Mouse (Mus musculus): ENCODE measurements around the gene Clcn2. TPM values are rescaled to one million over a fixed set of nuclear protein-coding genes. Genes with fewer than 3 reads are reported as not detected.

Gene Clcn2
- 4.4 TPM for polyA plus RNA-seq (2012; fragmentation: generic; extraction: Trizol)

GRCm38 (mm10) chr16:20717181-20717977, at the start of gene Clcn2, which contains the start of gene Polr2h:
Clcn2 (minus strand) TSS chr16:20717746.
Polr2h (plus strand) TSS chr16:20717665.
- Histone ChIP-seq H3K79me2 (ENCODE audit: control insufficient read depth, insufficient read depth) (peaks cover 3% of the 10 kb centered on the region), H3K4me3 (peak within 1 kb of the TSS; percentile 61), H3K36me3 (ENCODE audit: control insufficient read depth, insufficient read depth) (peaks cover 17% of the 10 kb centered on the region), H3ac (ENCODE audit: control insufficient read depth, insufficient read length) (peak within 1 kb of the TSS; percentile 3), H3K27me3 (ENCODE audit: control insufficient read depth, insufficient read depth, insufficient read length) (no peaks in the 10 kb centered on the region), H3K4me2 (ENCODE audit: low read depth) (peak within 1 kb of the TSS; percentile 98)
- peak; percentile 88 for TF ChIP-seq SRF (IDR thresholded peaks at IDR 0.05; ENCODE audit: control insufficient read depth, insufficient read length, low read depth)
- TF ChIP-seq USF1 (IDR thresholded peaks at IDR 0.05; ENCODE audit: low read depth) = peak; percentile 49
- no peak for TF ChIP-seq CEBPB (IDR thresholded peaks at IDR 0.05; ENCODE audit: insufficient read depth, poor library complexity, severe bottlenecking)
- peak; percentile 85 for TF ChIP-seq POLR2A (IDR thresholded peaks at IDR 0.05; ENCODE audit: insufficient read length, low read depth)
- TF ChIP-seq MYOD1 (IDR thresholded peaks at IDR 0.05; ENCODE audit: control insufficient read depth in 1 of 3, insufficient read length in 2 of 3, low read depth in 2 of 3) = no peak
- TF ChIP-seq MYOG (IDR thresholded peaks at IDR 0.05; ENCODE audit: control insufficient read depth in 1 of 3, insufficient read depth in 1 of 3, insufficient read length in 2 of 3, low read depth in 2 of 3) = peak in 1 of 3 experiments; percentile 5
- no peak for TF ChIP-seq TCF12 (IDR thresholded peaks at IDR 0.05; ENCODE audit: insufficient read depth, poor library complexity, severe bottlenecking)
- TF ChIP-seq POLR2AphosphoS2 (IDR thresholded peaks at IDR 0.05; ENCODE audit: insufficient read length, low read depth) = peak; percentile 93
- no peak for TF ChIP-seq TCF3 (IDR thresholded peaks at IDR 0.05; ENCODE audit: insufficient read length, low read depth)

DNA sequence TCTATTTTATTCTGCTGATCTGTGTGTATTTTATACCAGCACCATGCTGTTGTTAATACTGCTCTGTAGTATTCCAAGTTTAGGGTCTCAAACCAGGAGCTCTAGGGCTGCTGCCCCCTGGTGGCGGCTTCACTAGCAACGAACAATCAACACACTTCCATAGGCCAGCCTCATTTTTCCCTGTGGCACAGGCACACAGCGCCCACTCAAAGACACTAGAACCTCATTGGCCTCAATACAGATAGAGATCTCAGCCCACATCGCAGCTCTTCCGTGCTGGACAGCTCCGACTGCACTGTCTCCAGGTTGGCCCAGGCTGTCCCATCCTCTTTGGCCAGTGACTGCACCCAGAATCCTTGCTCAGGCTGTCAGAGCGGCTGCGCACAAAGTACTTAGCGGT, 47.7 kb upstream of the Clcn2 start:
- no peaks in the 10 kb centered on the region for H3K79me2 ChIP-seq (ENCODE audit: control insufficient read depth, insufficient read depth)

GRCm38 (mm10) chr16:20761681-20762080, 44.1 kb upstream of the Clcn2 start:
- Histone ChIP-seq H3K79me2 (ENCODE audit: control insufficient read depth, insufficient read depth) (no peaks in the 10 kb centered on the region), H3K4me2 (ENCODE audit: low read depth) (no peak overlapping the region), H3K27me3 (ENCODE audit: control insufficient read depth, insufficient read depth, insufficient read length) (peaks cover 4% of the 10 kb centered on the region), H3K36me3 (ENCODE audit: control insufficient read depth, insufficient read depth) (no peaks in the 10 kb centered on the region), H3K4me3 (no peak overlapping the region), H3ac (ENCODE audit: control insufficient read depth, insufficient read length) (no peak overlapping the region)
- TF ChIP-seq POLR2AphosphoS2 (IDR thresholded peaks at IDR 0.05; ENCODE audit: insufficient read length, low read depth) = no peak
- no peak for TF ChIP-seq REST (IDR thresholded peaks at IDR 0.05; ENCODE audit: insufficient read depth, insufficient read length)
- TF ChIP-seq CEBPB (IDR thresholded peaks at IDR 0.05; ENCODE audit: insufficient read depth, poor library complexity, severe bottlenecking) = no peak
- TF ChIP-seq TCF3 (IDR thresholded peaks at IDR 0.05; ENCODE audit: insufficient read length, low read depth) = no peak
- TF ChIP-seq MYOD1 (IDR thresholded peaks at IDR 0.05; ENCODE audit: control insufficient read depth in 1 of 3, insufficient read length in 2 of 3, low read depth in 2 of 3) = no peak
- no peak for TF ChIP-seq POLR2A (IDR thresholded peaks at IDR 0.05; ENCODE audit: insufficient read length, low read depth)
- no peak for TF ChIP-seq E2F4 (IDR thresholded peaks at IDR 0.05; ENCODE audit: insufficient read depth)
- TF ChIP-seq SRF (IDR thresholded peaks at IDR 0.05; ENCODE audit: control insufficient read depth, insufficient read length, low read depth) = no peak
- TF ChIP-seq USF1 (IDR thresholded peaks at IDR 0.05; ENCODE audit: low read depth) = no peak
- no peak for TF ChIP-seq TCF12 (IDR thresholded peaks at IDR 0.05; ENCODE audit: insufficient read depth, poor library complexity, severe bottlenecking)
- TF ChIP-seq MAX (IDR thresholded peaks at IDR 0.05; ENCODE audit: low read depth) = no peak
- no peak for TF ChIP-seq MYOG (IDR thresholded peaks at IDR 0.05; ENCODE audit: control insufficient read depth in 1 of 3, insufficient read depth in 1 of 3, insufficient read length in 2 of 3, low read depth in 2 of 3)

More for the DNA sequence above, 47.7 kb upstream of the Clcn2 start:
- Histone ChIP-seq H3K4me2 (ENCODE audit: low read depth) (no peak overlapping the region), H3ac (ENCODE audit: control insufficient read depth, insufficient read length) (no peak overlapping the region), H3K27me3 (ENCODE audit: control insufficient read depth, insufficient read depth, insufficient read length) (no peaks in the 10 kb centered on the region), H3K4me3 (no peak overlapping the region), H3K36me3 (ENCODE audit: control insufficient read depth, insufficient read depth) (no peaks in the 10 kb centered on the region)
- TF ChIP-seq MYOD1 (IDR thresholded peaks at IDR 0.05; ENCODE audit: control insufficient read depth in 1 of 3, insufficient read length in 2 of 3, low read depth in 2 of 3) (no peak), REST (IDR thresholded peaks at IDR 0.05; ENCODE audit: insufficient read depth, insufficient read length) (peak; percentile 60)

DNA sequence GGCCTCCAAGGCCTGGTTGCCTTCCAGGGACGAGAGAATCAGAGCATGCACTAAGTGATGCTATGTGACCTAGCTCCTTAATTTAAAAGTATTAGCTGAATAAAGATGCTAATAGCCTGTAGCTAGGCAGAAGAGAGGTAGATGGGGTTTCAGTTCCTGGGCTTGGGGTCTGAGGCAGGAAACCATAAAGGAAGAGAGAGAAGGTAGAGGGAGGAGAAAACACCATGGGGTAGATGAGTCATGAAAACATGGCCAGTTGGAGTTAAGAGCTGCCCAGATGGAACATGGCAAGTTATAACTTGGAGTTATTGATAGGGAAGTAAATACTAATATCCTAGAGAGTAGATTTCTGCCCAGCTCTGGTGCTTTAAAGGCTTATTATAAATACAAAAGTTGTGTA, 39.8 kb upstream of the Clcn2 start:
- H3K36me3 ChIP-seq (ENCODE audit: control insufficient read depth, insufficient read depth) = no peaks in the 10 kb centered on the region
- TF ChIP-seq POLR2AphosphoS2 (IDR thresholded peaks at IDR 0.05; ENCODE audit: insufficient read length, low read depth) (no peak), REST (IDR thresholded peaks at IDR 0.05; ENCODE audit: insufficient read depth, insufficient read length) (no peak), CEBPB (IDR thresholded peaks at IDR 0.05; ENCODE audit: insufficient read depth, poor library complexity, severe bottlenecking) (no peak), POLR2A (IDR thresholded peaks at IDR 0.05; ENCODE audit: insufficient read length, low read depth) (no peak), TCF3 (IDR thresholded peaks at IDR 0.05; ENCODE audit: insufficient read length, low read depth) (no peak), SRF (IDR thresholded peaks at IDR 0.05; ENCODE audit: control insufficient read depth, insufficient read length, low read depth) (no peak), MYOD1 (IDR thresholded peaks at IDR 0.05; ENCODE audit: control insufficient read depth in 1 of 3, insufficient read length in 2 of 3, low read depth in 2 of 3) (no peak), MAX (IDR thresholded peaks at IDR 0.05; ENCODE audit: low read depth) (no peak), TCF12 (IDR thresholded peaks at IDR 0.05; ENCODE audit: insufficient read depth, poor library complexity, severe bottlenecking) (no peak)
- peaks cover 4% of the 10 kb centered on the region for H3K27me3 ChIP-seq (ENCODE audit: control insufficient read depth, insufficient read depth, insufficient read length)
- H3K4me3 ChIP-seq = no peak overlapping the region
- no peak overlapping the region for H3ac ChIP-seq (ENCODE audit: control insufficient read depth, insufficient read length)
- no peak overlapping the region for H3K4me2 ChIP-seq (ENCODE audit: low read depth)
- no peaks in the 10 kb centered on the region for H3K79me2 ChIP-seq (ENCODE audit: control insufficient read depth, insufficient read depth)

DNA sequence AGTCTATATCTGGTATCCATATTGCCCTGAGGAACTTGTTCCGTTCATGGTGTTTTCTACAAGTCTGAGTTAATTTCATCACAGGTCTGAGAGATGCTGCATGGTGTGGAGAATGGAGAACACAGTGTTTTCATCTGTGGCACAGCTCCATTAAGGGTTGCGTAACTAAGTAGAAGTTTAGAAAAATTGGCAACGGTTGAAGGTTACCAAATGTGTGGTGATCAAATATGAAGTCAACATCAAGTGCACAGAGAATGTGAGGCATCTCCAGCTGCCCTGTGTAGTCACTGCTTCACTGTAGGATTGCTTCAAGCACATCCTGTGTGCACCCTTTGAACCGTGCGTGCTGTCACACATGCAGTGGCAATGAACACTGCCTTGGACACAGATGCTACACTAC, 38.5 kb upstream of the Clcn2 start:
- peaks cover 4% of the 10 kb centered on the region for H3K27me3 ChIP-seq (ENCODE audit: control insufficient read depth, insufficient read depth, insufficient read length)
- H3ac ChIP-seq (ENCODE audit: control insufficient read depth, insufficient read length) = no peak overlapping the region
- no peaks in the 10 kb centered on the region for H3K36me3 ChIP-seq (ENCODE audit: control insufficient read depth, insufficient read depth)
- no peak overlapping the region for H3K4me2 ChIP-seq (ENCODE audit: low read depth)
- no peak for TF ChIP-seq MYOG (IDR thresholded peaks at IDR 0.05; ENCODE audit: control insufficient read depth in 1 of 3, insufficient read depth in 1 of 3, insufficient read length in 2 of 3, low read depth in 2 of 3)
- TF ChIP-seq MAX (IDR thresholded peaks at IDR 0.05; ENCODE audit: low read depth) = no peak
- peak; percentile 79 for TF ChIP-seq CEBPB (IDR thresholded peaks at IDR 0.05; ENCODE audit: insufficient read depth, poor library complexity, severe bottlenecking)
- TF ChIP-seq REST (IDR thresholded peaks at IDR 0.05; ENCODE audit: insufficient read depth, insufficient read length) = no peak
- TF ChIP-seq TCF3 (IDR thresholded peaks at IDR 0.05; ENCODE audit: insufficient read length, low read depth) = no peak
- H3K79me2 ChIP-seq (ENCODE audit: control insufficient read depth, insufficient read depth) = no peaks in the 10 kb centered on the region
- H3K4me3 ChIP-seq = no peak overlapping the region
